Mouse (Mus musculus) lung, postnatal 0 days (tissue): ENCODE measurements at regions not wholly inside any gene's neighbourhood (a gene's known extent, or its start where the extent isn't known, plus 50 kb on each side); places are given as distances from the start of the nearest gene placed in this dataset.

ENCODE experiments used
- CTCF ChIP-seq: IDR thresholded peaks from 2 replicates; pipeline ENCODE4 v1.5.1; 2016; ENCODE audit warnings: antibody characterized with exemption, mild to moderate bottlenecking
- EP300 ChIP-seq: IDR thresholded peaks from 2 replicates; pipeline ENCODE4 v1.6.1; 2016; ENCODE audit warnings: antibody characterized with exemption, mild to moderate bottlenecking, control low read depth

DNA sequence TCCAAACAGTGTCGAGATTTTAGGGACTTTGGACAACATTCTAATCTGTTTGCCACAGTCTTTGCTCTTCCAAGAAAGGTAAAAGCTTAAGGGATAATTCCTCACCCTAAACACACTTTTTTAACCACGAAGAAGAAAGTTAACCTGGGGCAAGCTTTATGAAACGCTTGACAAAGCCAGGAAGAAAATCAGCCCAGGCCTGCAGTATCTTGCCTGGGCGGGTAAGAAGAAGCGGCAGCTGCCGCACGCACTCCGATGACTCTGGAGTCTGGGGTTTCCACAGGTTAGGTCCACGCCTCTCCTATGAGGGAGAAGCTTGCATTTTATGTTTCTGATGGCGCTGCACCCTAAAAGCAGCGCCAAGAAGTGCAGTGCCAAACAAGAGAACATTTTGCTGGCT, 383.2 kb downstream of the Wdr11 start:
- TF ChIP-seq EP300 (no peak), CTCF (no peak)
